Mouse (Mus musculus) cerebellum, postnatal 4 days (tissue): Measurements from ENCODE around the gene Gak.
A peak's percentile ranks its signal among the peaks of the same experiment; 100 is the strongest.

Experiments
- DNase-seq, 2 experiments: peaks; one replicate each; pipeline ENCODE4 v3.0.0; 2022; ENCODE audit warnings: low spot score in 2 of 2, mixed read lengths in 1 of 2

The Gak gene

GRCm38 (mm10) chr5:108602537-108602936 is 27.0 kb downstream of the Gak start:
- no peak for DNase-seq

- DNase-seq = no peak
Observed at GRCm38 (mm10) chr5:108599923-108600322, 29.6 kb downstream of the Gak start.

GRCm38 (mm10) chr5:108581361-108581891 is 48.1 kb downstream of the Gak start:
- DNase-seq = no peak

- DNase-seq = no peak
Observed at GRCm38 (mm10) chr5:108573054-108573453, 56.5 kb downstream of the Gak start.

GRCm38 (mm10) chr5:108570991-108571390 is 58.6 kb downstream of the Gak start:
- DNase-seq = no peak

- no peak for DNase-seq
Observed at GRCm38 (mm10) chr5:108567104-108567503, 62.5 kb downstream of the Gak start.

GRCm38 (mm10) chr5:108566523-108566922 is 63.0 kb downstream of the Gak start:
- no peak for DNase-seq

GRCm38 (mm10) chr5:108565381-108565780 is 64.2 kb downstream of the Gak start:
- no peak for DNase-seq

- DNase-seq = no peak
Observed at GRCm38 (mm10) chr5:108564346-108564745, 65.2 kb downstream of the Gak start.

- DNase-seq = no peak
Observed at GRCm38 (mm10) chr5:108562483-108562882, 67.1 kb downstream of the Gak start.

- no peak for DNase-seq
Observed at GRCm38 (mm10) chr5:108556986-108557385, 72.6 kb downstream of the Gak start.

GRCm38 (mm10) chr5:108554041-108554440 is 75.5 kb downstream of the Gak start:
- no peak for DNase-seq

GRCm38 (mm10) chr5:108550207-108550594 is 79.4 kb downstream of the Gak start:
- DNase-seq = peak in 1 of 2 experiments; percentile 47

- peak; percentile 53 to 72 for DNase-seq
Observed at GRCm38 (mm10) chr5:108549489-108550206, 79.9 kb downstream of the Gak start, which contains the start of gene Cplx1. Cplx1 (minus strand) TSS chr5:108550024.

- DNase-seq = no peak
Observed at GRCm38 (mm10) chr5:108549137-108549488, 80.4 kb downstream of the Gak start.

- DNase-seq = no peak
Observed at GRCm38 (mm10) chr5:108547636-108548035, 81.9 kb downstream of the Gak start.

- no peak for DNase-seq
Observed at GRCm38 (mm10) chr5:108543516-108544291, 85.9 kb downstream of the Gak start.

- no peak for DNase-seq
Observed at GRCm38 (mm10) chr5:108534188-108534587, 95.4 kb downstream of the Gak start.

- no peak for DNase-seq
Observed at GRCm38 (mm10) chr5:108522597-108522996, 107.0 kb downstream of the Gak start.

- no peak for DNase-seq
Observed at GRCm38 (mm10) chr5:108521896-108522295, 107.7 kb downstream of the Gak start.

- DNase-seq = no peak
Observed at GRCm38 (mm10) chr5:108521016-108521415, 108.5 kb downstream of the Gak start.

GRCm38 (mm10) chr5:108520153-108520552 is 109.4 kb downstream of the Gak start:
- no peak for DNase-seq
